ENCODE assay signal across 7 mouse cellular contexts in the genomic region with DNA sequence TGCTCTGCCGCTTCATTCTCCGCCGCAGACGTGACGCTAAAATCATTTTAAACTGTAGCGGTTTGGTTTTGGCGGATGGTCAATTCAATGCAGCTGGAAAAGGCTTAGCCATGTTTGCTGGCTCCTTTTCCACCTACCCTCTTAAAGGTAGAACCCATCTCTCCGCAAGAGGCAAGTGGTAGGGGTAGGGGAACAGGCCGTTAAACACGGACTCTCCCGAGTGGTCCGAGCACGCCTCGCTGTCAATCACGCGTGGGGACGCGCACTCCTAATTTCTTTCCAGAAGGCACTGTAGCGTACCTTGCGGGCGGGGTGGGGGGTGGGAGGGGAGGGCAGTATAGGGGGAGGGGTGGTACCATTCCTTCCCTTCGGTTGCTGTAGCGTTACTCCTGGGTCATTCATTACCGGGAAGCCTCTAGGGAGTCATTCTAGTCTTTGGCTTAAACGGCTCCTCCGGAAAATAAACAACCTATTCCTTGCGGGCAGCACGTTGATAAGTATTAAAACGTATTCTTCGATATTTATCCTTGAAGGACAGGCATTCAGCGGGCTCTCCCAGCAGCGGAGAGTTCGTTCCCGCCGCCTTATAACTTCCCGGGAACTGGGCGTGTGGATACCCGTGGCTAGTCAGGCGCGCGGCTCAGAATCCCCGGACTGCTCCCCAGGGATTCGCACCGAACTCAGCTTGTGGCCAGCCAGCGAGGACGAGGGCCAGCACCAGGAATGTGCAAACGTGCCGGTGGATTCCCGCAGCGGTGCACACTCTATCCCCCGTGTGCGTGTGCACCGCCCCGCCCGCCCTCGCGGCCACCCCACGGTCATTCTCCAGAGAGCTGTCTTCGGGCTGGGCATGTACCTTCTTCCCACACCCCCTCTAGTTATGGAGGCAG. TPM values are rescaled to one million over a fixed set of nuclear protein-coding genes. Genes with fewer than 3 reads are reported as not detected.
DNase-seq lines count a peak whose midpoint lies in the region; ATAC-seq and TF ChIP-seq lines count a peak whose summit lies in the region.

No protein-coding gene starts in this region.

- H3K4me2 ChIP-seq in heart, embryonic 16.5 days (ENCODE audit: low read depth, low read length), result peak overlapping the region; percentile 100
- peak overlapping the region; percentile 100 for H3K4me2 ChIP-seq in myocyte (ENCODE audit: low read depth)

- ATAC-seq in heart, embryonic 16.5 days (replicated peaks; ENCODE audit: extremely low read depth, insufficient read depth, low FRiP score), result no peak

- no peaks in the 10 kb centered on the region for H3K36me3 ChIP-seq in heart, embryonic 16.5 days (ENCODE audit: control insufficient read depth, insufficient read depth)
- H3K36me3 ChIP-seq in myocyte (ENCODE audit: control insufficient read depth, insufficient read depth), result no peaks in the 10 kb centered on the region

- intact Hi-C loops in left cerebral cortex, postnatal 14 days (cut with DNase I), result loop anchor here (5.0 kb wide), 1 partner anchor 1594 kb away; no protein-coding TSS in a partner anchor

- peaks cover 39% of the 10 kb centered on the region for H3K27me3 ChIP-seq in heart, embryonic 16.5 days (ENCODE audit: control insufficient read depth, insufficient read depth, low read length)
- H3K27me3 ChIP-seq in myocyte (ENCODE audit: control insufficient read depth, insufficient read depth, insufficient read length), result peaks cover 18% of the 10 kb centered on the region

- no peak for TF ChIP-seq POLR2A in myocyte (IDR thresholded peaks at IDR 0.05; ENCODE audit: insufficient read length, low read depth)

- no peak overlapping the region for H3K27ac ChIP-seq in heart, embryonic 16.5 days (ENCODE audit: low read length)

- H3K79me2 ChIP-seq in myocyte (ENCODE audit: control insufficient read depth, insufficient read depth), result no peaks in the 10 kb centered on the region

- peak overlapping the region; percentile 66 for H3K4me3 ChIP-seq in heart, embryonic 16.5 days (ENCODE audit: low read length)
- H3K4me3 ChIP-seq in myocyte, result peak overlapping the region; percentile 22

- H3K9me3 ChIP-seq in heart, embryonic 16.5 days (replicated peaks; ENCODE audit: control insufficient read depth, low read length), result no peaks in the 10 kb centered on the region

- WGBS in heart, embryonic 16.5 days, result under 1% methylated on average over 59 of the region's 59 CpGs

- H3ac ChIP-seq in myocyte (ENCODE audit: control insufficient read depth, insufficient read length), result no peak overlapping the region

- DNase-seq in thymus, postnatal 4 days, result peak; percentile 6
- no peak for DNase-seq in thymus, adult 18-20 months
- DNase-seq in embryo, embryonic 9.5 days (ENCODE audit: extremely low spot score), result peak; percentile 60
- peak; percentile 44 to 47 for DNase-seq in left cerebral cortex, postnatal 14 days (ENCODE audit: low spot score in 2 of 2)
- no peak for DNase-seq in c-Kit-positive CD71-positive TER-119-positive erythroid progenitor cells, embryonic 14.5 days (ENCODE audit: low spot score)

- peak overlapping the region; percentile 59 for H3K9ac ChIP-seq in heart, embryonic 16.5 days (ENCODE audit: low read length)

- H3K4me1 ChIP-seq in heart, embryonic 16.5 days (ENCODE audit: control insufficient read depth, insufficient read depth, low read length), result peaks cover 28% of the 10 kb centered on the region

TF ChIP-seq in myocyte, 11 proteins besides CTCF, POLR2A, EP300 and RAD21:
- TF ChIP-seq TCF3 (IDR thresholded peaks at IDR 0.05; ENCODE audit: insufficient read length, low read depth) (no peak), MAX (IDR thresholded peaks at IDR 0.05; ENCODE audit: low read depth) (no peak), POLR2AphosphoS2 (IDR thresholded peaks at IDR 0.05; ENCODE audit: insufficient read length, low read depth) (no peak), MYOG (IDR thresholded peaks at IDR 0.05; ENCODE audit: control insufficient read depth in 1 of 3, insufficient read depth in 1 of 3, insufficient read length in 2 of 3, low read depth in 2 of 3) (no peak), CEBPB (IDR thresholded peaks at IDR 0.05; ENCODE audit: insufficient read depth, poor library complexity, severe bottlenecking) (no peak), E2F4 (IDR thresholded peaks at IDR 0.05; ENCODE audit: insufficient read depth) (no peak), TCF12 (IDR thresholded peaks at IDR 0.05; ENCODE audit: insufficient read depth, poor library complexity, severe bottlenecking) (no peak), REST (IDR thresholded peaks at IDR 0.05; ENCODE audit: insufficient read depth, insufficient read length) (no peak), SRF (IDR thresholded peaks at IDR 0.05; ENCODE audit: control insufficient read depth, insufficient read length, low read depth) (no peak), USF1 (IDR thresholded peaks at IDR 0.05; ENCODE audit: low read depth) (no peak), MYOD1 (IDR thresholded peaks at IDR 0.05; ENCODE audit: control insufficient read depth in 1 of 3, insufficient read length in 2 of 3, low read depth in 2 of 3) (no peak)

RNA-seq across cellular contexts. Expression of a gene that starts 1.5 kb away (rescaled TPM):
- 0.04 and 0.07 TPM in 2 replicates for polyA plus RNA-seq in heart, embryonic 16.5 days (2015; fragmentation: Nextera tagmentation; extraction: Ambion mirVana)
- total RNA-seq in left cerebral cortex, postnatal 14 days (2021), result 100 to 1,000 TPM; 206 to 214 TPM
- polyA plus RNA-seq in myocyte (2012; fragmentation: generic; extraction: Trizol), result not detected

Comparison
In these comparisons a context has a peak if more than half of its experiments do, and no peak if none do; other contexts are left out.
1. DNase-seq: peak in thymus, postnatal 4 days (single experiment), embryo, embryonic 9.5 days (single experiment) and left cerebral cortex, postnatal 14 days (2 of 2); none in thymus, adult 18-20 months (0 of 2) and c-Kit-positive CD71-positive TER-119-positive erythroid progenitor cells, embryonic 14.5 days (single experiment).